Mouse (Mus musculus) inflammation-experienced regulatory T-cells, adult 6 months (primary cell): ENCODE measurements around the gene Adamts9. TPM values are rescaled to one million over a fixed set of nuclear protein-coding genes. Genes with fewer than 3 reads are reported as not detected.

ENCODE experiments used
- ATAC-seq: one replicate; pipeline ENCODE4 v1.8.0; 2017
- polyA plus RNA-seq, 3 experiments: library from polyadenylated mRNA; unstranded; fragments of 100-300 nt; shearing (Covaris generic); gene quantifications; one replicate each; pipeline ENCODE4 v1.2.1; 2017

The Adamts9 gene
- polyA plus RNA-seq, 3 experiments from 2014 or later = 0.20 to 0.35 TPM; not detected in 1

- ATAC-seq = no peak
Observed at GRCm38 (mm10) chr6:92924536-92924935, 18.8 kb downstream of the Adamts9 start.

- ATAC-seq = no peak
Observed at GRCm38 (mm10) chr6:92921843-92922242, 21.4 kb downstream of the Adamts9 start.

- no peak for ATAC-seq
Observed at GRCm38 (mm10) chr6:92920938-92921689, 22.2 kb downstream of the Adamts9 start.

GRCm38 (mm10) chr6:92910611-92911010 lies 32.7 kb downstream of the Adamts9 start:
- no peak for ATAC-seq

- ATAC-seq = no peak
Observed at GRCm38 (mm10) chr6:92909361-92909760, 33.9 kb downstream of the Adamts9 start.

- ATAC-seq = no peak
Observed at GRCm38 (mm10) chr6:92905922-92906321, 37.4 kb downstream of the Adamts9 start.

- ATAC-seq = no peak
Observed at GRCm38 (mm10) chr6:92904491-92904890, 38.8 kb downstream of the Adamts9 start.

- ATAC-seq = no peak
Observed at GRCm38 (mm10) chr6:92904037-92904436, 39.3 kb downstream of the Adamts9 start.

GRCm38 (mm10) chr6:92891535-92891934 lies 51.8 kb downstream of the Adamts9 start:
- no peak for ATAC-seq

GRCm38 (mm10) chr6:92883131-92883900 lies 60.0 kb downstream of the Adamts9 start:
- no peak for ATAC-seq

GRCm38 (mm10) chr6:92882446-92882845 lies 60.8 kb downstream of the Adamts9 start:
- no peak for ATAC-seq

GRCm38 (mm10) chr6:92879700-92880265 lies 63.5 kb downstream of the Adamts9 start:
- ATAC-seq = no peak

GRCm38 (mm10) chr6:92878771-92879170 lies 64.5 kb downstream of the Adamts9 start:
- ATAC-seq = no peak

GRCm38 (mm10) chr6:92877236-92877635 lies 66.1 kb downstream of the Adamts9 start:
- no peak for ATAC-seq

- ATAC-seq = no peak
Observed at GRCm38 (mm10) chr6:92876121-92876520, 67.2 kb downstream of the Adamts9 start.

- ATAC-seq = no peak
Observed at GRCm38 (mm10) chr6:92875340-92875739, 68.0 kb downstream of the Adamts9 start.

GRCm38 (mm10) chr6:92874854-92875253 lies 68.4 kb downstream of the Adamts9 start:
- no peak for ATAC-seq

- ATAC-seq = no peak
Observed at GRCm38 (mm10) chr6:92872766-92873165, 70.5 kb downstream of the Adamts9 start.

GRCm38 (mm10) chr6:92871813-92872212 lies 71.5 kb downstream of the Adamts9 start:
- ATAC-seq = no peak

GRCm38 (mm10) chr6:92869582-92870219 lies 73.6 kb downstream of the Adamts9 start:
- no peak for ATAC-seq

GRCm38 (mm10) chr6:92869089-92869581 lies 74.2 kb downstream of the Adamts9 start, which contains the start of gene Gm15737:
TSS of gene Gm15737 (plus strand) at chr6:92869357.
- no peak for ATAC-seq

GRCm38 (mm10) chr6:92862599-92862998 lies 80.7 kb downstream of the Adamts9 start:
- ATAC-seq = no peak
